Mouse (Mus musculus): Measurements from ENCODE around the gene Vmn2r72.

Gene Vmn2r72

DNA sequence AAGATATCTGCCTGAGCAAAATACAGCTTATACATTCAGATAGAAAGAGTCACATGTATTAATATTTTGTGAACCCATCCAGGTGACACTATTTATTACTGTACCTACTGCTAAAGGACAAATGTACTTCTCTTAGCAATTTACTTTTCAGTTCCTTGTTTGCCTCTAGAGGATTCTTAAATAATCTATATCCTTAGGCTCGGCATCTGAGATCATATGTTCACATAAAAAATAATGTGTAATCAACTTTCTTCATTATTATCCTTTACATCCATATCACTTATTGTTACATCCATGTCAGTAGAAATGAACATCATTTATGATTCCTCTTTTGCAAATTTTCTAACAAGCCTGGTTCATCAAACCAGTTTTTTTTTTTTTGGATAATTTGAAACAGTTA is at the start of gene Vmn2r72:
TSS of gene Vmn2r72 (minus strand) at position 101 of the 400 bp plus-strand sequence.
- DNase-seq (ENCODE audit: low spot score), result no peak

Measured in retina, embryonic 14.5 days (tissue).